In genomic region chrX:72012804-72013203, GRCm38 (mm10) we compare ENCODE assay signal across 9 mouse cellular contexts. TPM values are rescaled to one million over a fixed set of nuclear protein-coding genes. Genes with fewer than 3 reads are reported as not detected.
DNase-seq lines count a peak whose midpoint lies in the region; ATAC-seq and TF ChIP-seq lines count a peak whose summit lies in the region.
"Had no signal": no experiment of that assay in that cellular context is flagged by ENCODE, and none has a peak within 500 bp of the region (broad histone marks: within the 10 kb centered on the region; RNA-seq: fewer than 3 reads in every experiment).

No protein-coding gene starts in this region.

- dilution Hi-C loops in CH12.LX (cut with MboI; ENCODE audit: extremely low pct_ligation_motif_present, extremely low pct_unique_long_range_greater_than_20kb, low sequenced_read_pairs): no loop called here

- peak; percentile 51; the same call in 1 of the 2 replicates for ATAC-seq in hindbrain, embryonic 11.5 days (ENCODE audit: low FRiP score)
- ATAC-seq in hindbrain, embryonic 13.5 days (ENCODE audit: low FRiP score): no peak; the same call in 1 of the 2 replicates
- no peak for ATAC-seq in lung, embryonic 14.5 days (ENCODE audit: insufficient read depth)
- no peak for ATAC-seq in stomach, postnatal 0 days (ENCODE audit: low FRiP score, low TSS enrichment)

- TF ChIP-seq EP300 in CH12.LX (IDR thresholded peaks at IDR 0.05; ENCODE audit: low read length): no peak
- no peak for TF ChIP-seq EP300 in stomach, postnatal 0 days (optimal IDR thresholded peaks at IDR 0.05)

- TF ChIP-seq CTCF in CH12.LX (conservative IDR thresholded peaks at IDR 0.05 in 1 of 2, IDR thresholded peaks at IDR 0.05 in 1 of 2; ENCODE audit: low read depth in 2 of 2, low read length in 2 of 2): peak in 1 of 2 experiments; percentile 66; a peak in 3 of 4 replicates
- TF ChIP-seq CTCF in lung, embryonic 14.5 days (IDR thresholded peaks at IDR 0.05; ENCODE audit: low read depth): peak; percentile 53
- TF ChIP-seq CTCF in stomach, postnatal 0 days (IDR thresholded peaks at IDR 0.05; ENCODE audit: low read depth): peak; percentile 70

- H3K4me3 ChIP-seq in hindbrain, embryonic 11.5 days (ENCODE audit: low read depth, low read length): no peak overlapping the region
- no peak overlapping the region for H3K4me3 ChIP-seq in hindbrain, embryonic 13.5 days
- H3K4me3 ChIP-seq in CH12.LX (replicated peaks in 1 of 3; ENCODE audit: low read depth in 2 of 3, low read length in 2 of 3, poor library complexity in 1 of 3): no peak overlapping the region
- no peak overlapping the region for H3K4me3 ChIP-seq in lung, embryonic 14.5 days (ENCODE audit: low read depth, low read length)
- no peak overlapping the region for H3K4me3 ChIP-seq in stomach, postnatal 0 days (ENCODE audit: low read depth, low read length)
- H3K4me3 ChIP-seq: hindbrain, embryonic 15.5 days had no signal

- WGBS in hindbrain, embryonic 11.5 days: 34% methylated on average over 3 of the region's 3 CpGs
- WGBS in hindbrain, embryonic 13.5 days: 23% methylated on average over 3 of the region's 3 CpGs
- WGBS in lung, embryonic 14.5 days: 28% methylated on average over 3 of the region's 3 CpGs
- WGBS in stomach, postnatal 0 days: 32% methylated on average over 3 of the region's 3 CpGs

- no peak for TF ChIP-seq POLR2A in CH12.LX (IDR thresholded peaks at IDR 0.05; ENCODE audit: low read depth, low read length)

- no peak overlapping the region for H3K9ac ChIP-seq in hindbrain, embryonic 11.5 days (ENCODE audit: low read depth, low read length)
- H3K9ac ChIP-seq in hindbrain, embryonic 13.5 days: no peak overlapping the region
- no peak overlapping the region for H3K9ac ChIP-seq in CH12.LX (ENCODE audit: insufficient read depth, low read depth)
- H3K9ac ChIP-seq in lung, embryonic 14.5 days: no peak overlapping the region
- H3K9ac ChIP-seq in stomach, postnatal 0 days (ENCODE audit: low read length): no peak overlapping the region
- H3K9ac ChIP-seq: hindbrain, embryonic 15.5 days had no signal

- TF ChIP-seq RAD21 in CH12.LX (IDR thresholded peaks at IDR 0.05; ENCODE audit: low read depth, low read length): peak; percentile 63

- H3K4me2 ChIP-seq in hindbrain, embryonic 11.5 days (replicated peaks; ENCODE audit: low read depth, low read length): no peak overlapping the region
- H3K4me2 ChIP-seq in hindbrain, embryonic 13.5 days: no peak overlapping the region
- no peak overlapping the region for H3K4me2 ChIP-seq in CH12.LX (ENCODE audit: insufficient read depth, low read depth, poor library complexity, severe bottlenecking)
- H3K4me2 ChIP-seq in lung, embryonic 14.5 days: no peak overlapping the region
- no peak overlapping the region for H3K4me2 ChIP-seq in stomach, postnatal 0 days (replicated peaks; ENCODE audit: low read depth)
- H3K4me2 ChIP-seq: hindbrain, embryonic 15.5 days had no signal

- H3K9me3 ChIP-seq in hindbrain, embryonic 11.5 days (ENCODE audit: control insufficient read depth, low read length): no peaks in the 10 kb centered on the region
- no peaks in the 10 kb centered on the region for H3K9me3 ChIP-seq in hindbrain, embryonic 13.5 days
- H3K9me3 ChIP-seq in CH12.LX (replicated peaks; ENCODE audit: low read length): no peaks in the 10 kb centered on the region
- no peaks in the 10 kb centered on the region for H3K9me3 ChIP-seq in lung, embryonic 14.5 days (ENCODE audit: low read depth, low read length)
- H3K9me3 ChIP-seq in stomach, postnatal 0 days (ENCODE audit: control insufficient read depth, low read length): no peaks in the 10 kb centered on the region
- H3K9me3 ChIP-seq: hindbrain, embryonic 15.5 days had no signal

- no peak overlapping the region for H3K27ac ChIP-seq in hindbrain, embryonic 11.5 days (ENCODE audit: low read depth, low read length)
- H3K27ac ChIP-seq in hindbrain, embryonic 13.5 days: no peak overlapping the region
- no peak overlapping the region for H3K27ac ChIP-seq in CH12.LX (ENCODE audit: insufficient read depth, low read depth)
- H3K27ac ChIP-seq in lung, embryonic 14.5 days (ENCODE audit: low read depth): no peak overlapping the region
- H3K27ac ChIP-seq in stomach, postnatal 0 days (replicated peaks): no peak overlapping the region
- H3K27ac ChIP-seq: hindbrain, embryonic 15.5 days had no signal

- H3K79me2 ChIP-seq in CH12.LX (replicated peaks; ENCODE audit: control insufficient read depth, extremely low read depth, insufficient read depth, poor library complexity, severe bottlenecking): no peaks in the 10 kb centered on the region

- no peaks in the 10 kb centered on the region for H3K27me3 ChIP-seq in hindbrain, embryonic 11.5 days (ENCODE audit: control insufficient read depth, insufficient read depth, low read length)
- H3K27me3 ChIP-seq in hindbrain, embryonic 13.5 days: no peaks in the 10 kb centered on the region
- no peaks in the 10 kb centered on the region for H3K27me3 ChIP-seq in CH12.LX (replicated peaks)
- H3K27me3 ChIP-seq in lung, embryonic 14.5 days (ENCODE audit: insufficient read depth, low read length): no peaks in the 10 kb centered on the region
- no peaks in the 10 kb centered on the region for H3K27me3 ChIP-seq in stomach, postnatal 0 days (ENCODE audit: control insufficient read depth, insufficient read depth, low read length)
- H3K27me3 ChIP-seq: hindbrain, embryonic 15.5 days had no signal

- peak; percentile 60 for DNase-seq in hindbrain, embryonic 11.5 days (ENCODE audit: low spot score)
- DNase-seq in CH12.LX (ENCODE audit: extremely low read depth): peak; percentile 40
- peak; percentile 23 for DNase-seq in adrenal gland, adult 2 months
- peak; percentile 5 to 8 for DNase-seq in heart, adult 9 months (ENCODE audit: low spot score in 2 of 2)
- peak; percentile 42 for DNase-seq in lung, embryonic 14.5 days
- DNase-seq in stomach, postnatal 0 days (ENCODE audit: low spot score): peak; percentile 20
- no peak for DNase-seq in spleen, adult 18-20 months

- H3K4me1 ChIP-seq in hindbrain, embryonic 11.5 days (replicated peaks; ENCODE audit: control insufficient read depth, insufficient read depth, low read length): no peaks in the 10 kb centered on the region
- H3K4me1 ChIP-seq in hindbrain, embryonic 13.5 days (replicated peaks): no peaks in the 10 kb centered on the region
- H3K4me1 ChIP-seq in CH12.LX (ENCODE audit: control insufficient read depth in 1 of 2, insufficient read depth in 2 of 2): no peaks in the 10 kb centered on the region
- H3K4me1 ChIP-seq in lung, embryonic 14.5 days (ENCODE audit: insufficient read depth): no peaks in the 10 kb centered on the region
- no peaks in the 10 kb centered on the region for H3K4me1 ChIP-seq in stomach, postnatal 0 days (replicated peaks; ENCODE audit: control insufficient read depth, insufficient read depth)
- H3K4me1 ChIP-seq: hindbrain, embryonic 15.5 days had no signal

- in situ Hi-C loops in CH12.LX (cut with MboI; ENCODE audit: low pct_ligation_motif_present, low pct_unique_long_range_greater_than_20kb, low sequenced_read_pairs): no loop called here

- H3K36me3 ChIP-seq in hindbrain, embryonic 11.5 days (ENCODE audit: control insufficient read depth, insufficient read depth, low read length): no peaks in the 10 kb centered on the region
- no peaks in the 10 kb centered on the region for H3K36me3 ChIP-seq in hindbrain, embryonic 13.5 days
- no peaks in the 10 kb centered on the region for H3K36me3 ChIP-seq in CH12.LX (replicated peaks in 1 of 2; ENCODE audit: control insufficient read depth in 1 of 2, insufficient read depth in 1 of 2, low read length in 1 of 2)
- no peaks in the 10 kb centered on the region for H3K36me3 ChIP-seq in lung, embryonic 14.5 days (ENCODE audit: insufficient read depth)
- no peaks in the 10 kb centered on the region for H3K36me3 ChIP-seq in stomach, postnatal 0 days (ENCODE audit: control insufficient read depth, insufficient read depth, low read length)
- H3K36me3 ChIP-seq: hindbrain, embryonic 15.5 days had no signal

TF ChIP-seq in CH12.LX, 34 proteins besides CTCF, POLR2A, EP300 and RAD21:
- TF ChIP-seq ZNF384 (IDR thresholded peaks at IDR 0.05; ENCODE audit: low read depth, low read length) (no peak), ELF1 (IDR thresholded peaks at IDR 0.05; ENCODE audit: low read depth, low read length) (0 out of 2 replicates have a peak, but pooled peaks have one; percentile 36), SMC3 (IDR thresholded peaks at IDR 0.05; ENCODE audit: low read depth, low read length) (peak; percentile 50)

RNA-seq across cellular contexts. Expression of gene Cnga2, which starts 21.2 kb away (rescaled TPM):
- polyA plus RNA-seq in hindbrain, embryonic 11.5 days (2014; fragmentation: Nextera tagmentation; extraction: Ambion mirVana): not detected in 2 replicates
- 0.10 and 0.12 TPM in 2 replicates for polyA plus RNA-seq in hindbrain, embryonic 13.5 days (2015; fragmentation: Nextera tagmentation; extraction: Ambion mirVana)
- total RNA-seq in CH12.LX (2012; rRNA removed) (not detected in 2 replicates), CH12.LX (2014; rRNA removed) (not detected in 2 replicates)
- polyA plus RNA-seq in CH12.LX (2012; ENCODE audit: insufficient read length, low read depth): not detected in 2 replicates
- not detected for total RNA-seq in adrenal gland, adult 2 months (2021)
- polyA plus RNA-seq in adrenal gland, adult 2 months (2012; rRNA removed): not detected in 2 replicates
- polyA plus RNA-seq in lung, embryonic 14.5 days (2014; fragmentation: Nextera tagmentation; extraction: Ambion mirVana): 0.12 and 0.34 TPM in 2 replicates
- polyA plus RNA-seq in stomach, postnatal 0 days (2015; fragmentation: Nextera tagmentation; extraction: Ambion mirVana): 0.07 and 0.15 TPM in 2 replicates

RNA-seq across cellular contexts. Expression of gene Fate1, which starts 40.0 kb away (rescaled TPM):
- polyA plus RNA-seq in hindbrain, embryonic 11.5 days (2014; fragmentation: Nextera tagmentation; extraction: Ambion mirVana): 0.26 TPM in 1 of 2 replicates, not detected in the other
- not detected in 2 replicates for polyA plus RNA-seq in hindbrain, embryonic 13.5 days (2015; fragmentation: Nextera tagmentation; extraction: Ambion mirVana)
- total RNA-seq in CH12.LX (2012; rRNA removed) (not detected in 2 replicates), CH12.LX (2014; rRNA removed) (not detected in 2 replicates)
- not detected in 2 replicates for polyA plus RNA-seq in CH12.LX (2012; ENCODE audit: insufficient read length, low read depth)
- total RNA-seq in adrenal gland, adult 2 months (2021): not detected
- 0.21 TPM in 1 of 2 replicates, not detected in the other for polyA plus RNA-seq in adrenal gland, adult 2 months (2012; rRNA removed)
- polyA plus RNA-seq in lung, embryonic 14.5 days (2014; fragmentation: Nextera tagmentation; extraction: Ambion mirVana): 0.38 TPM in 1 of 2 replicates, not detected in the other
- not detected in 2 replicates for polyA plus RNA-seq in stomach, postnatal 0 days (2015; fragmentation: Nextera tagmentation; extraction: Ambion mirVana)

RNA-seq across cellular contexts. Expression of gene Prrg3, which starts 50.4 kb away (rescaled TPM):
- 7.8 and 8.1 TPM in 2 replicates for polyA plus RNA-seq in hindbrain, embryonic 11.5 days (2014; fragmentation: Nextera tagmentation; extraction: Ambion mirVana)
- polyA plus RNA-seq in hindbrain, embryonic 13.5 days (2015; fragmentation: Nextera tagmentation; extraction: Ambion mirVana): 11.2 and 11.8 TPM in 2 replicates
- total RNA-seq in CH12.LX (2012; rRNA removed) (not detected in 2 replicates), CH12.LX (2014; rRNA removed) (not detected in 2 replicates)
- polyA plus RNA-seq in CH12.LX (2012; ENCODE audit: insufficient read length, low read depth): not detected in 2 replicates
- 10 to 100 TPM; 12.1 to 14.4 TPM for total RNA-seq in adrenal gland, adult 2 months (2021)
- polyA plus RNA-seq in adrenal gland, adult 2 months (2012; rRNA removed): 3.2 and 4.2 TPM in 2 replicates
- 18.9 and 21.2 TPM in 2 replicates for polyA plus RNA-seq in lung, embryonic 14.5 days (2014; fragmentation: Nextera tagmentation; extraction: Ambion mirVana)
- 2.2 and 2.4 TPM in 2 replicates for polyA plus RNA-seq in stomach, postnatal 0 days (2015; fragmentation: Nextera tagmentation; extraction: Ambion mirVana)

Comparison
In these comparisons a context has a peak if more than half of its experiments do, and no peak if none do; other contexts are left out.
1. DNase-seq: peak in hindbrain, embryonic 11.5 days (single experiment), CH12.LX (single experiment), adrenal gland, adult 2 months (single experiment), heart, adult 9 months (2 of 2), lung, embryonic 14.5 days (single experiment) and stomach, postnatal 0 days (single experiment); none in spleen, adult 18-20 months (0 of 2).